Mouse (Mus musculus) midbrain, embryonic 13.5 days (tissue): ENCODE measurements around the gene Timp4. TPM values are rescaled to one million over a fixed set of nuclear protein-coding genes. Genes with fewer than 3 reads are reported as not detected.

Experiments
- ATAC-seq: fragments of 200-750 bp; cut with Nextera tagmentation; 2 replicates; pipeline ENCODE4 v1.8.0; 2017; ENCODE audit warnings: mild to moderate bottlenecking, moderate TSS enrichment, moderate library complexity
- H3K27ac ChIP-seq: fragments of 300-500 bp; sonication (generic); 2 replicates; pipeline ENCODE4 v1.5.1; 2015; ENCODE audit warnings: inconsistent platforms, mild to moderate bottlenecking, moderate library complexity
- H3K27me3 ChIP-seq: fragments of 300-500 bp; sonication (generic); 2 replicates; pipeline ENCODE4 v1.6.1; 2015; ENCODE audit warnings: mild to moderate bottlenecking, inconsistent platforms
- H3K36me3 ChIP-seq: fragments of 300-500 bp; sonication (generic); 2 replicates; pipeline ENCODE4 v1.6.1; 2015; ENCODE audit warnings: mild to moderate bottlenecking, inconsistent platforms
- H3K4me1 ChIP-seq: fragments of 300-500 bp; sonication (generic); replicated peaks from 2 replicates; pipeline ENCODE4 v1.6.1; 2015; ENCODE audit warnings: inconsistent platforms
- H3K4me2 ChIP-seq: fragments of 300-500 bp; sonication (generic); replicated peaks from 2 replicates; pipeline ENCODE4 v1.6.1; 2015; ENCODE audit warnings: moderate library complexity, mild to moderate bottlenecking, inconsistent platforms
- H3K4me3 ChIP-seq: fragments of 300-500 bp; sonication (generic); replicated peaks from 2 replicates; pipeline ENCODE4 v1.5.1; 2015; ENCODE audit warnings: mild to moderate bottlenecking, inconsistent platforms
- H3K9ac ChIP-seq: fragments of 300-500 bp; sonication (generic); replicated peaks from 2 replicates; pipeline ENCODE4 v1.6.1; 2015; ENCODE audit warnings: mild to moderate bottlenecking, inconsistent platforms
- H3K9me3 ChIP-seq: fragments of 300-500 bp; sonication (generic); 2 replicates; pipeline ENCODE4 v1.6.1; 2016; ENCODE audit warnings: mild to moderate bottlenecking, inconsistent platforms
- WGBS: fragments of 180-500 bp; shearing (Covaris S2); methylation state at CpG from one replicate; pipeline ENCODE4 v1.1.7; 2015; 5-methylcytosine and 5-hydroxymethylcytosine counted together
- polyA plus RNA-seq: library from polyadenylated mRNA; unstranded; fragments of >200 nt; fragmentation: Nextera tagmentation; extraction: Ambion mirVana; gene quantifications from 2 replicates; pipeline ENCODE4 v1.2.1, GENCODE M21; 2015

The Timp4 gene
- polyA plus RNA-seq, 1 experiment from 2014 or later, result 3.3 TPM

GRCm38 (mm10) chr6:115274705-115275104, 22.7 kb upstream of the Timp4 start:
- H3K4me2 ChIP-seq, result no peak overlapping the region
- H3K4me3 ChIP-seq, result no peak overlapping the region
- ATAC-seq, result no peak
- WGBS, result 84% methylated on average over 9 of the region's 9 CpGs
- no peaks in the 10 kb centered on the region for H3K27me3 ChIP-seq
- no peaks in the 10 kb centered on the region for H3K36me3 ChIP-seq
- H3K27ac ChIP-seq, result no peak overlapping the region
- H3K9me3 ChIP-seq, result no peaks in the 10 kb centered on the region
- H3K4me1 ChIP-seq, result 0 out of 2 replicates have a peak, but pooled peaks cover 4% of the 10 kb centered on the region
- no peak overlapping the region for H3K9ac ChIP-seq

GRCm38 (mm10) chr6:115273346-115273745, 21.3 kb upstream of the Timp4 start:
- H3K4me1 ChIP-seq, result 0 out of 2 replicates have a peak, but pooled peaks cover 4% of the 10 kb centered on the region
- H3K27me3 ChIP-seq, result no peaks in the 10 kb centered on the region
- no peak overlapping the region for H3K27ac ChIP-seq
- H3K4me2 ChIP-seq, result no peak overlapping the region
- H3K9me3 ChIP-seq, result no peaks in the 10 kb centered on the region
- H3K4me3 ChIP-seq, result no peak overlapping the region
- WGBS, result 87% methylated on average over 10 of the region's 10 CpGs
- no peak overlapping the region for H3K9ac ChIP-seq
- H3K36me3 ChIP-seq, result no peaks in the 10 kb centered on the region
- no peak for ATAC-seq

- 22% methylated on average over 4 of the region's 4 CpGs for WGBS
- Histone ChIP-seq H3K9me3 (no peaks in the 10 kb centered on the region), H3K9ac (no peak overlapping the region), H3K4me3 (no peak overlapping the region), H3K27me3 (no peaks in the 10 kb centered on the region), H3K36me3 (no peaks in the 10 kb centered on the region), H3K4me2 (no peak overlapping the region), H3K4me1 (0 out of 2 replicates have a peak, but pooled peaks cover 4% of the 10 kb centered on the region), H3K27ac (no peak overlapping the region)
- 0 out of 2 replicates have a peak, but pooled peaks have one; percentile 45 for ATAC-seq
These were observed 19.9 kb upstream of the Timp4 start for GRCm38 (mm10) chr6:115271866-115272271.

GRCm38 (mm10) chr6:115271326-115271725, 19.3 kb upstream of the Timp4 start:
- no peak for ATAC-seq
- no peaks in the 10 kb centered on the region for H3K9me3 ChIP-seq
- H3K4me3 ChIP-seq, result no peak overlapping the region
- no peaks in the 10 kb centered on the region for H3K36me3 ChIP-seq
- H3K27me3 ChIP-seq, result no peaks in the 10 kb centered on the region
- H3K27ac ChIP-seq, result no peak overlapping the region
- no peak overlapping the region for H3K4me2 ChIP-seq
- H3K4me1 ChIP-seq, result 0 out of 2 replicates have a peak, but pooled peaks cover 4% of the 10 kb centered on the region
- no peak overlapping the region for H3K9ac ChIP-seq
- 70% methylated on average over 3 of the region's 3 CpGs for WGBS

- H3K4me1 ChIP-seq, result 0 out of 2 replicates have a peak, but pooled peaks cover 4% of the 10 kb centered on the region
- no peak overlapping the region for H3K9ac ChIP-seq
- no peaks in the 10 kb centered on the region for H3K9me3 ChIP-seq
- no peaks in the 10 kb centered on the region for H3K36me3 ChIP-seq
- no peak for ATAC-seq
- H3K27me3 ChIP-seq, result no peaks in the 10 kb centered on the region
- 79% methylated on average over 2 of the region's 2 CpGs for WGBS
- no peak overlapping the region for H3K4me2 ChIP-seq
- no peak overlapping the region for H3K27ac ChIP-seq
- no peak overlapping the region for H3K4me3 ChIP-seq
These were observed 18.1 kb upstream of the Timp4 start for GRCm38 (mm10) chr6:115270085-115270484.

- Histone ChIP-seq H3K4me1 (0 out of 2 replicates have a peak, but pooled peaks cover 4% of the 10 kb centered on the region), H3K4me3 (no peak overlapping the region), H3K36me3 (no peaks in the 10 kb centered on the region), H3K27ac (no peak overlapping the region), H3K9ac (no peak overlapping the region), H3K9me3 (no peaks in the 10 kb centered on the region), H3K27me3 (no peaks in the 10 kb centered on the region), H3K4me2 (no peak overlapping the region)
- ATAC-seq, result no peak
- WGBS, result 78% methylated on average over 5 of the region's 5 CpGs
These were observed 17.6 kb upstream of the Timp4 start for GRCm38 (mm10) chr6:115269561-115269960.

- ATAC-seq, result no peak
- no peaks in the 10 kb centered on the region for H3K27me3 ChIP-seq
- peaks cover 3% of the 10 kb centered on the region; the same call in 1 of the 2 replicates for H3K36me3 ChIP-seq
- WGBS, result 81% methylated on average over 10 of the region's 10 CpGs
- H3K4me2 ChIP-seq, result no peak overlapping the region
- H3K9ac ChIP-seq, result no peak overlapping the region
- H3K4me3 ChIP-seq, result no peak overlapping the region
- H3K27ac ChIP-seq, result no peak overlapping the region
- H3K9me3 ChIP-seq, result no peaks in the 10 kb centered on the region
- H3K4me1 ChIP-seq, result 0 out of 2 replicates have a peak, but pooled peaks cover 4% of the 10 kb centered on the region
These were observed 16.8 kb upstream of the Timp4 start for GRCm38 (mm10) chr6:115268551-115269385.

GRCm38 (mm10) chr6:115267916-115268315, 15.9 kb upstream of the Timp4 start:
- Histone ChIP-seq H3K4me1 (0 out of 2 replicates have a peak, but pooled peaks cover 4% of the 10 kb centered on the region), H3K4me2 (no peak overlapping the region)

GRCm38 (mm10) chr6:115266791-115267190, 14.8 kb upstream of the Timp4 start:
- ATAC-seq, result no peak
- Histone ChIP-seq H3K4me1 (0 out of 2 replicates have a peak, but pooled peaks cover under 1% of the 10 kb centered on the region), H3K9ac (no peak overlapping the region), H3K27ac (no peak overlapping the region), H3K4me3 (no peak overlapping the region), H3K9me3 (no peaks in the 10 kb centered on the region), H3K36me3 (peaks cover 10% of the 10 kb centered on the region), H3K27me3 (no peaks in the 10 kb centered on the region), H3K4me2 (no peak overlapping the region)
- WGBS, result 88% methylated on average over 5 of the region's 5 CpGs

More at GRCm38 (mm10) chr6:115267916-115268315, 15.9 kb upstream of the Timp4 start:
- H3K27me3 ChIP-seq, result no peaks in the 10 kb centered on the region
- H3K36me3 ChIP-seq, result peaks cover 4% of the 10 kb centered on the region; the same call in 1 of the 2 replicates
- H3K4me3 ChIP-seq, result no peak overlapping the region
- peak; percentile 90 for ATAC-seq
- 45% methylated on average over 2 of the region's 2 CpGs for WGBS
- no peaks in the 10 kb centered on the region for H3K9me3 ChIP-seq
- no peak overlapping the region for H3K27ac ChIP-seq
- no peak overlapping the region for H3K9ac ChIP-seq

- 84% methylated on average over 3 of the region's 3 CpGs for WGBS
- H3K9ac ChIP-seq, result no peak overlapping the region
- no peak overlapping the region for H3K4me3 ChIP-seq
- H3K27me3 ChIP-seq, result no peaks in the 10 kb centered on the region
- H3K4me2 ChIP-seq, result no peak overlapping the region
- no peaks in the 10 kb centered on the region for H3K9me3 ChIP-seq
- no peak for ATAC-seq
- no peaks in the 10 kb centered on the region for H3K4me1 ChIP-seq
- no peak overlapping the region for H3K27ac ChIP-seq
- H3K36me3 ChIP-seq, result peaks cover 10% of the 10 kb centered on the region
These were observed 8.5 kb upstream of the Timp4 start for GRCm38 (mm10) chr6:115260507-115260906.

GRCm38 (mm10) chr6:115255171-115255570, 3.2 kb upstream of the Timp4 start:
- no peak overlapping the region for H3K4me3 ChIP-seq
- no peak overlapping the region for H3K9ac ChIP-seq
- no peak for ATAC-seq
- peaks cover 10% of the 10 kb centered on the region for H3K4me1 ChIP-seq
- 0 out of 2 replicates have a peak, but pooled peaks cover 3% of the 10 kb centered on the region for H3K36me3 ChIP-seq
- 0 out of 2 replicates have a peak, but pooled peaks cover 16% of the 10 kb centered on the region for H3K27me3 ChIP-seq
- no peak overlapping the region for H3K27ac ChIP-seq
- H3K4me2 ChIP-seq, result no peak overlapping the region
- no peaks in the 10 kb centered on the region for H3K9me3 ChIP-seq
- 91% methylated on average over 3 of the region's 3 CpGs for WGBS

GRCm38 (mm10) chr6:115251531-115251985, 447 bp downstream of the Timp4 start:
- Histone ChIP-seq H3K36me3 (0 out of 2 replicates have a peak, but pooled peaks cover 3% of the 10 kb centered on the region), H3K9ac (0 out of 2 replicates have a peak overlapping the region, but pooled peaks have one; percentile 16), H3K4me1 (peaks cover 10% of the 10 kb centered on the region), H3K27ac (peak overlapping the region; percentile 46; the same call in 1 of the 2 replicates), H3K9me3 (no peaks in the 10 kb centered on the region), H3K4me2 (peak overlapping the region; percentile 36), H3K27me3 (0 out of 2 replicates have a peak, but pooled peaks cover 21% of the 10 kb centered on the region), H3K4me3 (no peak overlapping the region)
- peak; percentile 65 for ATAC-seq
- WGBS, result 2% methylated on average over 13 of the region's 13 CpGs
